Mouse (Mus musculus) liver (tissue): Measurements from ENCODE around the gene E430018J23Rik.
"Not testable (repeated sequence)": the region's sequence is repeated elsewhere in the genome, so short reads cannot be mapped to it uniquely, and the experiment has no call there.

ENCODE experiments used
- DNase-seq: peaks from one replicate; pipeline ENCODE4 v3.0.0-alpha.2; 2020; ENCODE audit warnings: mixed read lengths

Gene E430018J23Rik

DNA sequence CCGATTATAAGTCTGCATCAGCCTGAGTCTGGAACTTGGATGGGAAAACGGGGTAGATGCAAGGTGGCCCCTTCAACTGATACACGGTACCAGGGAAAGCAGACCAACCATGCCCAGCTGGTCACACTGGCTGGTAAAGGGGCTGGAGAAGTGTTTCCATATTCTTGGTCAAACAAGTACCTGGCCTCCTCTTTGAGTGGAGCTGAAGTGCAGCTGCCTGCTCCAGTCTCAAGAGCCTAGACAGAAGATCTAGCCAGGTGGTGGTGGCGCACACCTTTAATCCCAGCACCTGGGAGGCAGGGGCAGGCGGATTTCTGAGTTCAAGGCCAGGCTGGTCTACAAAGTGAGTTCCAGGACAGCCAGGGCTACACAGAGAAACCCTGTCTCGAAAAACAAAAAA, 51.6 kb downstream of the E430018J23Rik start:
- DNase-seq = not testable (repeated sequence)

DNA sequence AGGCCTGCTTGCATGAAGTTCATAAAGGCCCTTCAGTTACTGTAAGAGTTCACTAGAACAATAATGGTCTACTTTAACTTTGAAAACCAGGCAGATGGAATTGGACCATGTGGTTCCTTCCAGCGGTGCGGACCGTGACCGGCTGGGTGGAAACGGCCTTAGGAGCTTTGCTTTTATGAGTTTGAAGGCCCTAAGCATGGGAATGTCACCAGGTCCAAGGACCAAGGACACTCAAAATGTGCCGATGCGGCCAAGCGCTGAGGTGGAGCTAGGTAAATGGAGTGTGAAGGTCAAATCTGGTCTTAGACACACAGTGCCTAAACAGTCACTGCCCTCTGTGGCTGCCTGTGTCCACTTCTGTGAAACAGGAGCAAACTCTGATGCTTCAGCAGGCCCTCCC, 52.1 kb downstream of the E430018J23Rik start:
- DNase-seq = no peak
